Mouse (Mus musculus): ENCODE measurements around the gene Ttll13.

DNA sequence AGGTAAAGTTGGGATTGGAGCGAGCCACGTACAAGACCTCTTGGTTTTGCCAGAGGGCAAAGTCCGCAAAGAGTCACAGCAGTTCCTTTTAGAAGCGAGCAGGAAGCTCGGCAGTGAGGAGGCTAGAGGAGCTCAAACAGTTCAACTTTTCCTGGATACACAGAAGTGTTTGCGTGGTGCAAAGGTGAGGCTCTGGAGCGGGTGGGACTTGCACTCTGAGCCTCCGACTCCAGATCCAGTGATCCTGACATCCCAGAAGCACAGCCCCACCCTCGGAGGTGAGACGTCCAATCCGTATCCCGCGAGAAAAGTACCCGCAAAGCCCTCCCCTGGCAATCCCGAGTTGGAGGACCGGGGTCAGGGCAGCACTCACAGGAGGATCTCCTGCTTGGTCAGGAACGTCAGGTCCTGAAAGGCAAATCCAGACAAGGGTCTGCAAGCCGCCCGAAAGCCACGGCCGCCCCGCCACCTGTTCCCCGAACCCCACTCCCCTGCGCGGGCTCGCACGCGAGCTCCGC lies 14.1 kb upstream of the Ttll13 start:
- no peak for TF ChIP-seq GATA1 (IDR thresholded peaks at IDR 0.05; ENCODE audit: low read length)
- TF ChIP-seq TAL1 (IDR thresholded peaks at IDR 0.05; ENCODE audit: low read length): no peak

Data from erythroblast, embryonic 14.5 days (primary cell).